Mouse (Mus musculus): Measurements from ENCODE around the gene Shroom3. TPM values are rescaled to one million over a fixed set of nuclear protein-coding genes. Genes with fewer than 3 reads are reported as not detected.

Shroom3 gene
- total and polyA plus RNA-seq, 3 experiments, result not detected

GRCm38 (mm10) chr5:92640861-92641260 is 42.4 kb upstream of the Shroom3 start:
- Histone ChIP-seq H3K27ac (ENCODE audit: control insufficient read depth, low read depth, low read length) (no peak overlapping the region), H3K27me3 (ENCODE audit: control insufficient read depth in 1 of 2, insufficient read depth in 2 of 2, low read length in 2 of 2) (peaks cover 0 to 1% of the 10 kb centered on the region in 2 experiments; a peak in 1 of 4 replicates), H3K9me3 (replicated peaks; ENCODE audit: insufficient read depth, low read length) (no peaks in the 10 kb centered on the region), H3K79me2 (ENCODE audit: control insufficient read depth, insufficient read depth, low read length, poor library complexity) (no peaks in the 10 kb centered on the region), H3K4me1 (ENCODE audit: control insufficient read depth in 1 of 2, insufficient read depth in 2 of 2, low read length in 2 of 2) (no peaks in the 10 kb centered on the region), H3K9ac (ENCODE audit: control insufficient read depth, low read depth, low read length, poor library complexity, severe bottlenecking) (no peak overlapping the region), H3K36me3 (ENCODE audit: control insufficient read depth in 1 of 2, insufficient read depth in 2 of 2, low read length in 2 of 2) (no peaks in the 10 kb centered on the region), H3K4me3 (ENCODE audit: control insufficient read depth in 1 of 2, insufficient read depth in 1 of 2, low read depth in 2 of 2, low read length in 2 of 2) (no peak overlapping the region)
- TF ChIP-seq KAT2A (conservative IDR thresholded peaks at IDR 0.05; ENCODE audit: low read depth, low read length) (no peak), USF2 (IDR thresholded peaks at IDR 0.05; ENCODE audit: borderline replicate concordance in 1 of 2, insufficient read depth in 1 of 2, low read depth in 1 of 2, low read length in 2 of 2) (no peak), ZNF384 (IDR thresholded peaks at IDR 0.05; ENCODE audit: low read depth, low read length) (no peak), ETS1 (IDR thresholded peaks at IDR 0.05; ENCODE audit: low read depth, low read length) (no peak), SMC3 (IDR thresholded peaks at IDR 0.05; ENCODE audit: low read depth, low read length) (no peak), NELFE (IDR thresholded peaks at IDR 0.05; ENCODE audit: low read depth, low read length) (no peak), POLR2AphosphoS5 (IDR thresholded peaks at IDR 0.05; ENCODE audit: borderline replicate concordance, low read depth, low read length) (no peak), ZKSCAN1 (IDR thresholded peaks at IDR 0.05; ENCODE audit: low read depth, low read length) (no peak), JUND (IDR thresholded peaks at IDR 0.05; ENCODE audit: low read depth, low read length) (no peak), CHD1 (IDR thresholded peaks at IDR 0.05; ENCODE audit: low read depth, low read length) (no peak), MYC (IDR thresholded peaks at IDR 0.05; ENCODE audit: low read depth, low read length) (no peak), RCOR1 (IDR thresholded peaks at IDR 0.05; ENCODE audit: low read depth, low read length) (no peak), CTCF (IDR thresholded peaks at IDR 0.05 in 2 of 3, conservative IDR thresholded peaks at IDR 0.05 in 1 of 3; ENCODE audit: control insufficient read depth in 1 of 3, insufficient read depth in 1 of 3, low read depth in 2 of 3, low read length in 3 of 3, poor library complexity in 1 of 3, severe bottlenecking in 1 of 3) (no peak), GABPA (IDR thresholded peaks at IDR 0.05; ENCODE audit: low read depth, low read length) (no peak), BHLHE40 (IDR thresholded peaks at IDR 0.05; ENCODE audit: borderline replicate concordance, low read depth, low read length) (no peak), MYB (IDR thresholded peaks at IDR 0.05; ENCODE audit: low read depth, low read length) (no peak), POLR2A (IDR thresholded peaks at IDR 0.05; ENCODE audit: control insufficient read depth in 1 of 2, insufficient read depth in 1 of 2, low read depth in 1 of 2, low read length in 2 of 2, poor library complexity in 1 of 2) (no peak)
- no peak for DNase-seq (ENCODE audit: low read depth, low spot score)

- no peaks in the 10 kb centered on the region for H3K79me2 ChIP-seq (ENCODE audit: control insufficient read depth, insufficient read depth, low read length, poor library complexity)
- peak; percentile 73 for DNase-seq (ENCODE audit: low read depth, low spot score)
- no peak overlapping the region for H3K27ac ChIP-seq (ENCODE audit: control insufficient read depth, low read depth, low read length)
- no peaks in the 10 kb centered on the region for H3K36me3 ChIP-seq (ENCODE audit: control insufficient read depth in 1 of 2, insufficient read depth in 2 of 2, low read length in 2 of 2)
- H3K4me3 ChIP-seq (ENCODE audit: control insufficient read depth in 1 of 2, insufficient read depth in 1 of 2, low read depth in 2 of 2, low read length in 2 of 2), result no peak overlapping the region
- peaks cover 0 to 2% of the 10 kb centered on the region in 2 experiments; a peak in 2 of 4 replicates for H3K27me3 ChIP-seq (ENCODE audit: control insufficient read depth in 1 of 2, insufficient read depth in 2 of 2, low read length in 2 of 2)
- no peaks in the 10 kb centered on the region for H3K4me1 ChIP-seq (ENCODE audit: control insufficient read depth in 1 of 2, insufficient read depth in 2 of 2, low read length in 2 of 2)
- no peak overlapping the region for H3K9ac ChIP-seq (ENCODE audit: control insufficient read depth, low read depth, low read length, poor library complexity, severe bottlenecking)
- no peaks in the 10 kb centered on the region for H3K9me3 ChIP-seq (replicated peaks; ENCODE audit: insufficient read depth, low read length)
- no peak for TF ChIP-seq KAT2A (conservative IDR thresholded peaks at IDR 0.05; ENCODE audit: low read depth, low read length)
- no peak for TF ChIP-seq POLR2AphosphoS5 (IDR thresholded peaks at IDR 0.05; ENCODE audit: borderline replicate concordance, low read depth, low read length)
- TF ChIP-seq RCOR1 (IDR thresholded peaks at IDR 0.05; ENCODE audit: low read depth, low read length), result no peak
- TF ChIP-seq USF2 (IDR thresholded peaks at IDR 0.05; ENCODE audit: borderline replicate concordance in 1 of 2, insufficient read depth in 1 of 2, low read depth in 1 of 2, low read length in 2 of 2), result no peak
- TF ChIP-seq ZNF384 (IDR thresholded peaks at IDR 0.05; ENCODE audit: low read depth, low read length), result no peak
- no peak for TF ChIP-seq E2F4 (IDR thresholded peaks at IDR 0.05; ENCODE audit: borderline replicate concordance, low read depth, low read length)
- TF ChIP-seq MXI1 (IDR thresholded peaks at IDR 0.05; ENCODE audit: low read depth, low read length), result no peak
- TF ChIP-seq CTCF (IDR thresholded peaks at IDR 0.05 in 2 of 3, conservative IDR thresholded peaks at IDR 0.05 in 1 of 3; ENCODE audit: control insufficient read depth in 1 of 3, insufficient read depth in 1 of 3, low read depth in 2 of 3, low read length in 3 of 3, poor library complexity in 1 of 3, severe bottlenecking in 1 of 3), result peak; percentile 69 to 96 (median 86)
- no peak for TF ChIP-seq ETS1 (IDR thresholded peaks at IDR 0.05; ENCODE audit: low read depth, low read length)
- TF ChIP-seq TCF12 (IDR thresholded peaks at IDR 0.05; ENCODE audit: low read depth, low read length), result no peak
- TF ChIP-seq ZMIZ1 (IDR thresholded peaks at IDR 0.05; ENCODE audit: low read depth, low read length), result no peak
- TF ChIP-seq EP300 (IDR thresholded peaks at IDR 0.05; ENCODE audit: low read depth in 1 of 2, low read length in 2 of 2), result no peak
- TF ChIP-seq MAFK (IDR thresholded peaks at IDR 0.05; ENCODE audit: borderline replicate concordance, low read depth, low read length), result no peak
- no peak for TF ChIP-seq NRF1 (IDR thresholded peaks at IDR 0.05; ENCODE audit: insufficient read depth, low read depth, low read length, poor library complexity, severe bottlenecking)
- no peak for TF ChIP-seq MYB (IDR thresholded peaks at IDR 0.05; ENCODE audit: low read depth, low read length)
- TF ChIP-seq SMC3 (IDR thresholded peaks at IDR 0.05; ENCODE audit: low read depth, low read length), result peak; percentile 87
- no peak for TF ChIP-seq ELF1 (IDR thresholded peaks at IDR 0.05; ENCODE audit: low read depth, low read length)
- TF ChIP-seq MAZ (IDR thresholded peaks at IDR 0.05; ENCODE audit: low read depth, low read length), result no peak
- TF ChIP-seq RAD21 (IDR thresholded peaks at IDR 0.05; ENCODE audit: low read depth, low read length), result peak; percentile 84
- no peak for TF ChIP-seq USF1 (IDR thresholded peaks at IDR 0.05; ENCODE audit: low read depth, low read length)
- no peak for TF ChIP-seq MAX (IDR thresholded peaks at IDR 0.05; ENCODE audit: low read length)
- no peak for TF ChIP-seq JUND (IDR thresholded peaks at IDR 0.05; ENCODE audit: low read depth, low read length)
Measured at GRCm38 (mm10) chr5:92656256-92656655, 27.0 kb upstream of the Shroom3 start.
